In the genomic region with DNA sequence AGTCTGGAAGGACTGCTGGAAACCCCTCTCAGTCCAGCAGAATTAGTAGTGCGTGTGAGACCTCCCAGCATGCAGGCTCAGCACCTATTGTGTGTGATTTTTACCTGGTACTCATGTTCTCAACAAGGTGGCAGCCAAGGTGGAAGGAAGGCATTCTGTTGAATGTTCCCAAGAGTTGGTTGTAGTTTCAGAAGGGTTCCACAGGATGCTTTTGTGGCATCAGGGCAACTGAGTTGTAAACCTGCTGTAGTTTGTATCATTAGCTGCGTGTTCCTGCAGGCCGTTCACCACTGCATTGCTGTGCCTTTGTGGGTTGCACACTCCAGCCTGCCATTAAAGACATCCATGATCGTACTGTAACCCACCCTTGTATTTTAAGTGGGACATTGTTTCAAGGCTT, we compare ENCODE assay signal across 11 mouse cellular contexts.
DNase-seq lines count a peak whose midpoint lies in the region; ATAC-seq and TF ChIP-seq lines count a peak whose summit lies in the region.
"Had no signal": no experiment of that assay in that cellular context is flagged by ENCODE, and none has a peak within 500 bp of the region (broad histone marks: within the 10 kb centered on the region; RNA-seq: fewer than 3 reads in every experiment).

No protein-coding gene starts in this region.

- H3K27ac ChIP-seq in heart, embryonic 15.5 days, result peak overlapping the region; percentile 61
- H3K27ac ChIP-seq in brown adipose tissue, adult 24 weeks (replicated peaks; ENCODE audit: low read depth, low read length), result peak overlapping the region; percentile 53; the same call in 1 of the 2 replicates
- peak overlapping the region; percentile 58 for H3K27ac ChIP-seq in limb, embryonic 13.5 days
- no peak overlapping the region for H3K27ac ChIP-seq in midbrain, embryonic 15.5 days

- WGBS in heart, embryonic 15.5 days, result 82% methylated on average over 4 of the region's 4 CpGs
- WGBS in limb, embryonic 13.5 days, result 62% methylated on average over 4 of the region's 4 CpGs
- 85% methylated on average over 4 of the region's 4 CpGs for WGBS in midbrain, embryonic 15.5 days

- no peaks in the 10 kb centered on the region for H3K9me3 ChIP-seq in heart, embryonic 15.5 days (replicated peaks)
- no peaks in the 10 kb centered on the region for H3K9me3 ChIP-seq in limb, embryonic 13.5 days
- no peaks in the 10 kb centered on the region for H3K9me3 ChIP-seq in midbrain, embryonic 15.5 days

- H3K4me3 ChIP-seq in heart, embryonic 15.5 days, result no peak overlapping the region
- no peak overlapping the region for H3K4me3 ChIP-seq in brown adipose tissue, adult 24 weeks (ENCODE audit: insufficient read depth, low read depth, low read length)
- H3K4me3 ChIP-seq in limb, embryonic 13.5 days, result peak overlapping the region; percentile 2; the same call in 1 of the 2 replicates
- no peak overlapping the region for H3K4me3 ChIP-seq in midbrain, embryonic 15.5 days

- peaks cover 76% of the 10 kb centered on the region for H3K4me1 ChIP-seq in heart, embryonic 15.5 days (replicated peaks)
- peaks cover 57% of the 10 kb centered on the region for H3K4me1 ChIP-seq in brown adipose tissue, adult 24 weeks (ENCODE audit: control insufficient read depth, insufficient read depth, insufficient read length, low read length)
- H3K4me1 ChIP-seq in limb, embryonic 13.5 days, result peaks cover 85% of the 10 kb centered on the region
- H3K4me1 ChIP-seq in midbrain, embryonic 15.5 days, result peaks cover 13% of the 10 kb centered on the region

- CTCF ChIA-PET in Patski (lab: Charles Lee), result interaction anchor here (0.9 to 1.7 kb wide), 4 partner anchors 12 to 213 kb away, joined by 3 to 4 read pairs (median 3); no protein-coding TSS in a partner anchor

- no peak overlapping the region for H3K9ac ChIP-seq in heart, embryonic 15.5 days
- H3K9ac ChIP-seq in limb, embryonic 13.5 days, result peak overlapping the region; percentile 58; the same call in 1 of the 2 replicates
- H3K9ac ChIP-seq in midbrain, embryonic 15.5 days, result no peak overlapping the region

- in situ Hi-C loops in Patski (cut with MboI; ENCODE audit: low pct_unique_long_range_greater_than_20kb), result no loop called here

- peaks cover 14% of the 10 kb centered on the region for H3K36me3 ChIP-seq in heart, embryonic 15.5 days
- peaks cover 83% of the 10 kb centered on the region for H3K36me3 ChIP-seq in limb, embryonic 13.5 days
- no peaks in the 10 kb centered on the region for H3K36me3 ChIP-seq in midbrain, embryonic 15.5 days (replicated peaks)

- no peaks in the 10 kb centered on the region for H3K27me3 ChIP-seq in heart, embryonic 15.5 days
- H3K27me3 ChIP-seq in Patski, result no peaks in the 10 kb centered on the region
- H3K27me3 ChIP-seq in limb, embryonic 13.5 days, result no peaks in the 10 kb centered on the region
- no peaks in the 10 kb centered on the region for H3K27me3 ChIP-seq in midbrain, embryonic 15.5 days (replicated peaks)

- TF ChIP-seq CTCF in Patski (IDR thresholded peaks at IDR 0.05), result no peak

- DNase-seq in heart, postnatal 25 days (ENCODE audit: low spot score), result no peak
- no peak for DNase-seq in Patski (ENCODE audit: low read depth, low spot score)
- DNase-seq in urinary bladder, postnatal 4 days (ENCODE audit: low spot score in 2 of 2), result no peak
- DNase-seq: gastrocnemius, postnatal 36 days; lung, postnatal 14 days; right cerebral cortex, postnatal 4 days had no signal

- no peak for ATAC-seq in heart, embryonic 15.5 days (replicated peaks; ENCODE audit: insufficient number of reproducible peaks, insufficient read depth, low FRiP score, low read depth)
- peak; percentile 2 for ATAC-seq in Patski
- no peak for ATAC-seq in limb, embryonic 13.5 days (ENCODE audit: low FRiP score, low read depth)
- ATAC-seq in midbrain, embryonic 15.5 days (replicated peaks), result no peak
- ATAC-seq: forebrain, embryonic 16.5 days had no signal

- H3K4me2 ChIP-seq in heart, embryonic 15.5 days, result no peak overlapping the region
- peak overlapping the region; percentile 44 for H3K4me2 ChIP-seq in limb, embryonic 13.5 days (replicated peaks)
- no peak overlapping the region for H3K4me2 ChIP-seq in midbrain, embryonic 15.5 days

- POLR2A ChIA-PET in Patski (lab: Charles Lee), result interaction anchor here (0.6 to 2.0 kb wide), 4 partner anchors 15 to 212 kb away, joined by 3 to 8 read pairs (median 4); no protein-coding TSS in a partner anchor

- intact Hi-C loops in heart, postnatal 25 days (cut with DNase I), result loop anchor here (5.0 kb wide), 1 partner anchor 211 kb away; no protein-coding TSS in a partner anchor
